Mouse (Mus musculus) layer of hippocampus, adult 11-12 months (tissue): ENCODE data around the gene Slc10a6.

ENCODE experiments used
- DNase-seq: peaks from one replicate; pipeline ENCODE4 v3.0.0; 2022; ENCODE audit warnings: low spot score

The Slc10a6 gene

DNA sequence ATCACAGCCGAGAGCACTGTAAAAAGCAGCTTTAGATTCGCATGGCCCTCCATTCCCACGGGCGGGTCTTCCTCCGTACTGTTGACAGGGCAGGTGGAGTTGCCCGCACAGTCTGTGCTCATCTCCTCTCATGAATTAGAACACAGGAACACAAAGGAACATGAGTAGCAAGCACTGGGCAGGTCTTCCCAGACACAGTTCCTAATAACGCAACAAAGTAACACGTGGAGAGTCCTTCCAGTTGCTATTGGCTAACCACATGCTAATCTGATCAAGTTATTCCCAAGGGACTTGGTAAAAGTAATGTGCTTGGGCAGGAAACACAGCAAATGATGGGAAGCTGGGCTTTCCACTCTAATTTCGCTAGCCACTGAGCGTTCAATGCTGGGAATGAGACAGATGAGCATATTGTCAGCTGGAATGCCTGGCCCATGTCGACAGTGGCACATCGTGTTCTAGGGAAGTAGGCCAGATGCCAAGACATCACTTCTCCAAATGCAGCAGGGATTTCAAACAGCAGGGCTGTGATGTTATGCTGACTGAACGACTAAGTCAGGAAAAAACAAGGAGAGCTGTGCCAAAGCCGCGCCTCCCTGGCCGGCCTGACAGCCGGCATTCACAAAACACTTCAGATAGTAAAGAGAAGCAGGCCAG, at the start of gene Slc10a6:
Gene Slc10a6, minus strand, starts transcription at position 293 of the 654 bp plus-strand sequence.
- peak; percentile 76 for DNase-seq

DNA sequence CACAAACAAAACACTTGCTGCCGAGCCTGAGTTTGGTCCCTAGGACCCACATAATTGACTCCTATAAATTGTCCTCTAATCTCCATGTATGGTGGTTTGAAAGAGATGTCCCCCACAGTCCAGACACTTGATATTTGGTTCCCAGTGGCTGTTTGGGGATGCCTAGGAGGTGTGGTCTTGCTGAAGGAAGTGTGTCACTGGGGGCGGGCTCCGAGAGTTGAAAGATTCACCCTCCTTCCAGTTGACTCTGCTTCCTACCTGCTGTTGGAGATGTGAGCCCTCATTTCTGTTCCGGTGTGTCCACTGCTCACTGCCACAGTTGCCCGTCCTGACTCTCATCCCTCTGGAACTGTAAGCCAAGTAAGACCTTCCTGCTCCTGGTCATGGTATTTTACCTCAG, 49.8 kb upstream of the Slc10a6 start:
- DNase-seq, result no peak

DNA sequence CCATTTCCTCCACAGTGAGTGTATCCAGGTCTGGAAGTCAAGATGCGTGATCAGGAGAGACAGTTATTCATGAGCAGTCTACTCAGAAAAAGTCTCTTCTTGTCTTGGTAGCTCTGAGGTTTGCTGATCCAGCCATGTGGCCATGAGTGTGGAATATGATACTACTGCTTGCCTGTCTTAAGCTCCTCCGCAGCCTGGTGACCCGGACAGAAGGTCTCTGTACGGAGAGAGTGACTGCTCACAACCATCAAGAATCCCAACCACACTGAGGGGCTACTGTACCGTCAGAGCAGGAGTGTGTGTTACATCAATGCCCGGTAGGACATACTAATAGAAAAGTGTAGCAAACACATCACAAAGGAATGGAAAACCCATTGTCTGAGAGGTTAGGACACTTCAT, 48.7 kb upstream of the Slc10a6 start:
- DNase-seq, result no peak

DNA sequence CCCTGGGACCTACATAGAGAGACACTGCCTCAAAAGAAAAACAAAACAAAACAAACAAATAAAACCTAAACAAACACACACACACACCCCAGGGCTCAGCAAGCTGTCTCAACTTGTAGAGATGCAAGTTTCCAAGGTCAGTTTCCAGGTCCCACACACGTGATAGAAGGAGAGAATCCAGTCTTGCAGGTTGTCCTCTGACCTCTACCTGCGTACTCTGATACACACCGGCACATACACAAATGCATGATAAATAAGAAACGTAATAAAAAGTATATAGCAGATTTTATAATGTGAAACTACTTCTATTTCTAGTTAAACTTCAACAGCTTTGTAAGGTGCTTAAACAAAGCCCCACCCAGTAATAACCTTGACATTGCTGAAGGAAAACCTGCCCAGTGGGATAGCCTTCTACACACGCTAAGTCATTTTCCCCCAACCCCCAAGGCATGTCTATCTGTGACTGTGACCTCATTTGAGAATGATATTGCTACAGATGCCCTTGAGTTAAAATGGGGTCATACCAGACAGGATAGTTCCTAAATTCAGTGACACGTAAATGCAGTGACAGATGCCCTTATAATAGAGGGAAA, 47.2 kb upstream of the Slc10a6 start:
- DNase-seq, result no peak

DNA sequence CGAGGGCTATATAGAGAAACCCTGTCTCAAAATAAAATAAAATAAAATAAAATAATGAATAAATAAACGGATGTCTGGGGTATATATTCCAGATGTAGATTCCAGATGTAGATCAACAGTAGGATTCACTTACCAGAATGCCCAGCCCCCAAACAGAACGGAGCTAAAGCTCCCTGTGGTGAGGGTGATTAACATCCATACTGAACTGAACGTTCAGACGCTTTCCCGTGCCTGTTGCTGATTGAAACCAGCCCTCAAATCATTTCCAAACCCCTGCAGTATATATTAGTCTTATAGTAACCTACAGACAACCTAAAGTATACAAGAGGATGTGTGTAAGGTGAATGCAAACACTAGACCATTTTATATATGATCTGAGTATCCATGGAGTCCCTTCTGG, 45.3 kb upstream of the Slc10a6 start:
- no peak for DNase-seq

DNA sequence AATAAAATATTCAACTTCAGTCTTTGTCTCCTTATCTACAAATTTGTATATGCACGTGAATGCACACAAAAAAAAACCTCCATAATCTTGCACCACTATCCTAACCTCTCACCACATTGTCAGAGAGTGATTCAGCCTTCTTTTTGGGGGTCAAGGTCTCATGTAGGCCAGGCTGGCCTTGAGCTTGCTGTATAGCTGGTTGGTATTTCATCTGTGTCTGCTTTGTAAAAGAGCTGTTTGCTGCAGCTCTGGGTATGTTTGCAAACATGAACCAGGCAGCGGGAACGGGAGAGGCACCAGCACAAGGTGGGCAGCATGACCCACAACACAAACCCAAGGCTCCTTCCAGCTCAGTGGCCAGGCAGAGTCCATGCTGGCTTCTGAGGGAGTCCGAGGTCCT, 44.4 kb upstream of the Slc10a6 start:
- DNase-seq, result no peak

DNA sequence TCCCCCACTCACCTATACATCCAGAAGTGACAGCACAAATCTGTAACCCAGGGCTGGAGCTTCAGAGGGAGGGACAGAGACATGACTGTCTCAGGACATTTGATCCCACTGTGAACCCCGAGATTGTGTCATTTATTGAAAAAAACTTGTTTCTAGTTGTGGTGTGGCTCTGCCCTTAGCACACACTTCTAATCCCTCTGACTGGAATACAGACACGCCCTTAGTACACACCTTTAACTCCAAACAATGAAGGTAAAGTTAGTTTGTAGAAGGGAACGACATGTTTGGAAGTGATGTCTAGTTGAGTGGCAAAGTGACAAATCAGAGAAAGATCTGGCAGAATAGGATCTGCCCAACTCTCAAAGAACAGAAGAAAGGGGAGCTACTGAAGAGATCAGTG, 42.7 kb upstream of the Slc10a6 start:
- no peak for DNase-seq

DNA sequence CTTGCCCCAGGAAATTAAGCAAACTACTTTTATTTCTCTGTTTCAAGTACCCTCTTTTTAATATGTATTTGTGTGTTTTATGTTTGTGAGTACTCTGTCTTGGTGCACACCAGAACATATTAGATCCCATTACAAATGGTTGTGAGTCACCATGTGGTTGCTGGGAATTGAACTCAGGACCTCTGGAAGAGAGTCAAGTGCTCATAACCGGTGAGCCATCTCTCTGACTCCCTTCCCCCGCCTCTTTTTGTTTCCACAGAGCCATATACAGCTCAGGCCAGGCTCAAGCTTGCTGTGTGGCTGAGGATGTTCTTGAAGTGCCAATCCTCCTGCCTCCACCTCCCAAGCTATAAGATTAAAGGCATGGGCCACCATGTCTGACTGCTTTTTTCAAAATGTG, 36.7 kb upstream of the Slc10a6 start:
- DNase-seq, result no peak

DNA sequence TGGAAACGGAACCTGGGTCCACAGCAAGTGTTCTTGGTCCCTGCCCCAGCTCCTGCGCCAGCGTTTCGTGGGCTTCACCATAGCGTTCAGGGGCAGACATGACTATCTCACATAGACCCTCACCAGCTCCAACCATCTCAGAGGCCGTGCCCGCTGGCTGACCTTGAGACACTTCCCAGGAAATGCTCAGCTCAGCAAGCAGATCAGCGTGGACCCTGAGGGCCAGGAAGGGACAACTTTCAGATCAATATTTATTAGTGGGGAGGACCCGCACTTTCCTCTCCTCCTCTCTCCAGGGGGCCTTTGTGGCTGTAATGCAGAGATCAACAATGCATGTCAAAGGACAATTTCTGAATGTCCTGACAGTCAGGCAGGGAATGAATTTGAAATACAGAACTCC, 35.7 kb upstream of the Slc10a6 start:
- no peak for DNase-seq

DNA sequence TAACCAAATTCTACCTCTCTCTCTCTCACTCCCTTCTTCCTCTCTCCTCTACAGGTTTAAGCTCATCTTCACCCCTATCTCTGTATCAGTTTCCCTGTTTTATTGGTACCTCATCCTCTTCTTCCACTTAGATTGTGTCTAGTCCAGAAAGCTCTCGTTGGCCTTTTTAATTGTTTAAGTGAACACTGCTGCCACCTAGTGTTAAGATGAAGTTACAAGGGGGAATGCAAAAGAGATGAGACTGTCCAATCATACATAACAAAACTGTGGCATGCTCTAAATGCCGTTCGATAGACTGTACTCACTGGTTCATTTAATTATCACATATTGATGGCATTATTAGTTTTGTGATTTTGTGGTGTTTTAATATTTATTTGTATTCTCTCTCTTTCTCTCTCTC, 30.4 kb upstream of the Slc10a6 start:
- peak; percentile 42 for DNase-seq

DNA sequence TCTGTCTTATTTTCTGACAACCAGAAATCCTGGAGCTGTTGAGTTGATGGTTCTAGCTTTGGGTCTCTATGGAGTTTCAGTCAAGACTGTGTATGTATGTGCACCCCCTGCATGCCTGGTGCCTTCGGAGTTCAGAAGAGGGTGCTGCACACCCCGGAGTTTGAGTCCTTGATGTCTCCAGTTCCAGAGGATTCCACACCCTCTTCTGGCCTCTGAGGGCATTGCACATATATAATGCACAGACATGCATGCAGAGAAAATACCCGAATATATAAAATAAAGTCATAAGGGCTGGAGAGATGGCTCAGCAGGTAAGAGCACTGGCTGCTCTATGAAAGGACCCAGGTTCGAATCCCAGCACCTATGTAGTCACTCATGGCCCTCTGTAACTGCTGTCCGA, 29.7 kb upstream of the Slc10a6 start:
- peak; percentile 14 for DNase-seq

DNA sequence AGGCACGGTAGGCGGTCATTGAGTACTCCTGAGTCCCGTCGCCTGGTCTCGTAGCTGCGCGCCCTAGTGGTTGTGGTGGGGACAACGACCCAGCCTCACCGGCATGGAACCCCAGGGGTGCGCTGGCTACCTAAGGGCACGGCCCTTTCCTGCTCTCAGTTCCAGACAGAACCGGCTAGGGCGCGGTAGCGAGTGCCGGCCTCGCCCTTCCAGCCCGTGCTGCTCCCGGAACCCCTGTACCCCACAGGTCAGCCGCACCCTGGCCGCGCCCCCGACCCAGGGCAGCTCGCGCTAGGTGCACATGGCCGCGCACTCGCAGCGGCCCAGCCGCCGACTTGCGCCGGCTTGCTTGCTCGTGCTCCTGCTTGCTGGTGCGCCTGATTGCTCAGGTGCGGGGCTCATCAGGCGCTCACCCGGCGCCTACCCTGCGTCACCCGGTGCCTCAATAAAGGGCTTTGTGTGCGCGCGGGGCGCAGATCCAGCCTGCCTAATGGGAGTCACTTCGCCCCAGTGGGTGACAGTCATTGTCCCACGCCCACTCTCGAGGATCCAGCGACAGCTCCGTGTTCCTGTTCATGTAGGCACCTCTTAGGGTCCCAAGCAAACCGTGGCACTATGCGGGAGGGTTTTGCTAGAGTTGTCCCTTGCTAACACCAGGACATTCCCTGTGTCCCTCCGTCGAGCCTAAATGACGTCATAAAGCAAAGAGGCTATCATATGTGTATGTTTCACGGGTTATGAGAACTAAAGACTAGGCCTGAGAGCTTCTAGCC, 26.3 kb upstream of the Slc10a6 start, which contains the start of gene 1700016H13Rik:
Gene 1700016H13Rik, minus strand, starts transcription at position 665 of the 773 bp plus-strand sequence.
- peak; percentile 43 for DNase-seq

DNA sequence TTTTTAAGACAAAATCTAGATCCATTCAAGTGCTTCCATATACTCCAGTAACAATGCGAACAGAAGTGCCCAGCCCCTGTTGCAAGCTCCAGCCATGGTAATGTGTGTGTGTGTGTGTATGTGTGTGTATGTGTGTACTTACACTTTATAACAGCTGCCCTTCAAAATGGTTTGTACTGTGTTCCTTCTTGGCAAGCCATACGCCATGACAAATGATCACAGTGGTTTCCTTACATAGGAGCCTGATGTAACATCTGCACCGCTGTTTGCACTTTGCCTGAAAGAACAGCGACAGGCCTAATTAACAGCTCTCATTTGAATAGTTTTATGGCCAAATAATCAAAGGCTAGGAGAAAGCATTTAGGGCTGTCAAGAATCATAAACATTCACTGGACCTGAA, 25.6 kb upstream of the Slc10a6 start:
- no peak for DNase-seq

DNA sequence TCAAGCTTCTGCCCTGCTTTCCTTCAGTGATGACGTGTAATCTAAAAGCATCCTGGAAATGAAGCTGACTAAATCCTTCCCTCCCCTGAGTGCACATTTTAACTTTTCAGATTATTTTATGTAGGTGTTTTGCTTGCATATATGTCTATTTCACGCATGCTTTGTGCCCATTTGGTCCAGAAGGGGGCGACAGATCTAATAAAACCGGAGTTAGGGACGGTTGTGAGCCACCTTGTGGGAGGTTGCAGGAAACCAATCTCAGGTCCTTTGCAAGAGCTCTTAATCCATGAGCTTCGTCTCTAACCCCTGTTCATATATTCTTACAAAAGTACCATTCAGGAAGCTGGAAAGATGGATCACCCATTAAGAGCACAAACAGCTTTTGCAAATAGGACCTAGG, 25.0 kb upstream of the Slc10a6 start:
- no peak for DNase-seq

DNA sequence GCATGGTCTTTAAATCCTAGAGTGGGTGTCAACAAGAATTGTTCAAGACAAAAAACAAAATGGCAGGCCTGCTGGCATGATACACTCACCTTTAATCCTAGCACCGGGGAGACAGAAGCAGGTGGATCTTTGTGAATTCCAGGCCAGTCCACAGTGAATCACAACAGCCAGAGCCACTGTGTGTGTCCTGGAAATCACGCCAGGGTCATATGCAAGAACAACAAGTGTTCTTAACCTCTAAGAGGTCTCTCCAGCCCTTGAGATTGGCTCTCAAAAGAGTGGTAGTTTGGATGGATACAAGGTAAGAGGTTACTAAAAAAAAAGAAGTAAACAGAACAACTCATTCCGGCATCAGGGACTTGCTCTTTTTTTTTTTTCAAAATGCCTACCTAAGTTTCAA, 18.1 kb upstream of the Slc10a6 start:
- DNase-seq, result no peak

DNA sequence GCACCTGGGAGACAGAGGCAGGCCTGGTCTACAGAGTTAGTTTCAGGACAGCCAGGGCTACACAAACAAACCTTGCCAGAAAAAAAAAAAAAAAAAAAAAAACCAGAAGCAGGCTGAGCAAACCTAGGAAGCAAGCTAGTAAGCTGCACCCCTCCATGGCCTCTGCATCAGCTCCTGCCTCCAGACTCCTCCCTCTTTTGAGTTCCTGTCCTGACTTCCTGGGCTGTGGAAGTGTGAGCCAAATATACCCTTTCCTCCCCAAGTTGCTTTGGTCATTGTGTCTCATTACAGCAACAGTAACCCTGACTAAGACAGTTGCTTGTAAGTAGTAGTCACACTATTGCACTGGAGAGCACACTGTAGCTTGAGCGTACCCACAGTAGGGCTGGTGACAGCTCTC, 15.0 kb upstream of the Slc10a6 start:
- DNase-seq, result no peak

DNA sequence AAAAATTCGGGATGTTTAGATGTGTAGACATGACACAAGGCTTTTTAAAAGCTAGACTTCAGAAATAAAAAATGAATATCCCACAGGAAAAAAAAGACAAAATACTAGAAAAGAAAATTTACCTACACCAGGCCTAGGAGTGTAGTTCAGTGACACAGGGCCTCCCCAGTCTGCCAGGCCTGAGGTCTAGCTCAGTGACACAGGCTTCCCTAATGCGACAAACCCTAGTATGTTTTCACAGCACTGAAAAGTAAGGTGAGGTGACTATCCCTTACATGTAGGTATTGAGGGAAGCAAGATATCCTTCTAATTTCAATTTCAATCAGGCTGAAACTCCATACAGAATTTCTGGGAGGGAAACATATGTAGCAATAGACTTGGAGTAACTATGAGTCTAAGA, 8.0 kb upstream of the Slc10a6 start:
- no peak for DNase-seq

DNA sequence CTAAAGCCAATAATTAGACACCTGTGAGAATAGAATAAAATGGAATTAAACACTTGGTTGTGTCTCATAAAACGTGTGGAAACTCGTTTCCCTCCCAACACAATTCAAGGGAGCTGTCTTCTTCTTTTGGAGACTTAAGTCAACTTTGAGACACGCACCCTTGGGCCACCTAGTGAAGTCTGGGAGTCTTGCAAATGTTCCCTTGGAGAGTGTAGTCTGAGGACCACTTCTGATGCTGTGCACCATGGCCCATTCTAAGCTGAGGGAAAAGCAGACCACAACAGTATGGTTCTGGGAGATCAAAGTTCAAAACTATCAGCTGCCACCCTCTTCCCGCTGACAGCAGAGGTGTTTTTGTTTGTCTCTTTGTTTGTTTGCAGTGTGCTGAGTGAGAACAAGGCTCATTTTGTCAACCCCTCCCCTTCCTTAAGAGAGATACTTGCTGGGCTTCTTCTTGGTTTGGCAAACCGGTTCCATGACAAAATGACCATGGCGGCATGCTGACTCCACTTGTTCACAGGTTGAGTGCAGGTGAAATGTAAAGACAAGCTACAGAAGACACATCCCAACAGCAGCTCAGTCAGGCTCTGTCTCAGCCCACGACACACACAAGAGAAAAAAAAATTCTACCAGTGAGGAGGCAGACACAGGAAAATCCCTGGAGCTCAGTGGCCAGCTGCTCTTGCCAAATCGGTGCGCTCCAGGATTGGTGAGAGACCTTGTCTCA, 814 bp upstream of the Slc10a6 start:
- DNase-seq, result no peak

DNA sequence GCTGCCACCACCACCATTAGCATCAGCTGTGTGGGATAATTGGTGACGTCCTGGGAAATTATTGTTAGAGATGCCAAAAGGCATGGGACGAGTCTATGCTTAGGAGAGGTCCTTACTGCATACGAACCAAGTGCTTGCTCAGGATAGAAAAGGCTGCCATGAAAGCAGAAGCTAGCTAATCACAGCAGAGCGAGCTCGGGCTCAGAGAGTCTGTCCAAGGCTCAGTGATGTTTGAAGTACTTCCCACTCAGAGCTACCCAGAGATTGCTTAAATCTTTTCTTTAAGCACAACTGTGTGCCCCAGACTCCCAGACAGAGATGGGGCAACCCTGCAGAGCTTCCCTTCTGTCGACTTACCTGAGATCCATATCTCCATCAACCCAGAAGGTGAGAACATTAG, 704 bp downstream of the Slc10a6 start:
- DNase-seq, result no peak

DNA sequence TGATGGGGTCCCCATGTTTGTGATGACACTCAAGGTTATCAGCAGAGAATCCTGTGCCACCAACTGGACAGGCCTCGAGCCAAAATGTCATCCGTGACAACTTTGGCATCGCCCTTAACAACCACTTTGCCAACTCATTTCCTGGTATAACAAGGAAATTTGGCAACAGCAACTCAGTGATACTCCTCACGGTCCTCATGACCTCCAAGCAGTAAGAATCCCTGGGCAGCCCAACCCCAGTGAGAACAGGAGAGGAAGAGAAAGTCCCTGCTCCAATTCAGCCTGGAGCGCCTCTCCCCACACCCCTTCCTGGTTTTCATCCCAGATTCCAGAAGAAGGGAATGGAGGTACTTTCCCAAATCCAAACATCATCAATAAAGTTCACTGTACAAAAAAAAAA, 4.4 kb downstream of the Slc10a6 start:
- no peak for DNase-seq

DNA sequence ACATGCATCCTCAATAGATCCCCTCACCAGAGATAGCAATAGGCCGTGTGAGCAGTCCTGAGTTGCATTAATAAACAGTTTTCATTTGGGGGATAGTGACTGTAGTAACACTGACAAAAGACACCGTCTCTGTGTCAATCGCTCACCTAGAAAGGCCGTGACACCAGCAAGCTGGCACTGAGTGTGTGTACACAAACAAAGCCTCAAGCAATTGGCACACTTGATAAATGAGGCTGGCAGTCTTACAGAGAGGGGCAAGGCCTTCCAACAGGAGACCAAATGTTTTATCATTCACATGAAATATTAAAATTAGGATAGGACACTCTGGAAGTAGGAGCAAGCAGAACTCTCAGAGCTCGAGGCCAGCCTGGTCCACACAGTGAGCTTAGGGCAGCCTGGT, 6.9 kb downstream of the Slc10a6 start:
- DNase-seq, result no peak

DNA sequence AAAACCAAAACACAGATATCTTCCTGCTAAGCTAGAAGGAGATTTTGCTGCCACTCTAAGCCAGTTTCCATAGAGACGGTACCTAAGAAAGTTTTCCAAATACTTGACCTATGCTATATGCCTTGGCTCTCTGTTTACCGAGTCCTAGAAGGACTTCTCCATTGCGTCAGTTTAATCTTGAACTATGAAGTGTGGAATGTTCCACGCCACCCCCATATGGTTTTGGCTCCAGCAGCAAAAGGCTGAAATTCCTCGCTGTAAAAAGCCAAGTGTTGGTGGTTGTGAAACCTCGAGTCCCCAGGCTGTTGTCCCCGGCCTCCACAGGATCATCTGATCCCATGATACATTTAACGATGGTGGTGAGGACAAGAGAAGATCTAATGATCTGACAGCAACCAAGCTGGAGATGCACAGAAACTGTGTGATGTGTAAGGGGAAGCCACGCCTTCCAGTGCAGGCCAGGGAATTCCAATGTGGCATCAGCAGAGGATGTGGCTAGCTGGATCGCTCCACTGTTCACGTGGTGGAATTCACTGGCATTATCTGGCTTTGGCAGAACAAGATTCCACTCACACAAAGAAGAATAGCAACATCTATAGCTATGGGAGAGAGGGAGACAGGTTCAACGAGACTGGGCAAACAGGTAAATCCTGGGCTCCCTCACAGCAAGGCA, 8.8 kb downstream of the Slc10a6 start:
- no peak for DNase-seq
